ENCODE assay signal across 8 mouse cellular contexts in genomic region chr10:44268145-44268860, GRCm38 (mm10). TPM values are rescaled to one million over a fixed set of nuclear protein-coding genes. Genes with fewer than 3 reads are reported as not detected.
DNase-seq lines count a peak whose midpoint lies in the region; ATAC-seq and TF ChIP-seq lines count a peak whose summit lies in the region.

Atg5 (plus strand) TSS chr10:44268358.

- ATAC-seq in embryonic facial prominence, embryonic 14.5 days (ENCODE audit: low read depth): peak; percentile 98
- ATAC-seq in limb, embryonic 13.5 days (ENCODE audit: low FRiP score, low read depth): peak; percentile 98
- ATAC-seq in midbrain, embryonic 16.5 days: peak; percentile 99

- peak within 1 kb of the TSS; percentile 88 for H3K27ac ChIP-seq in embryonic facial prominence, embryonic 14.5 days (replicated peaks; ENCODE audit: low read depth, low read length)
- peak within 1 kb of the TSS; percentile 76 for H3K27ac ChIP-seq in heart, adult 2 months
- H3K27ac ChIP-seq in limb, embryonic 13.5 days: peak within 1 kb of the TSS; percentile 89
- H3K27ac ChIP-seq in midbrain, embryonic 16.5 days (ENCODE audit: low read length): peak within 1 kb of the TSS; percentile 86

- 0% methylated on average over 58 of the region's 63 CpGs for WGBS in embryonic facial prominence, embryonic 14.5 days
- WGBS in heart, adult 2 months: under 1% methylated on average over 63 of the region's 63 CpGs
- WGBS in limb, embryonic 13.5 days: under 1% methylated on average over 63 of the region's 63 CpGs
- WGBS in midbrain, embryonic 16.5 days: under 1% methylated on average over 62 of the region's 63 CpGs

- no peaks in the 10 kb centered on the region for H3K36me3 ChIP-seq in embryonic facial prominence, embryonic 14.5 days (ENCODE audit: control insufficient read depth, insufficient read depth, low read length)
- no peaks in the 10 kb centered on the region; the same call in 1 of the 2 replicates for H3K36me3 ChIP-seq in heart, adult 2 months (ENCODE audit: control insufficient read depth, insufficient read depth, low read length)
- H3K36me3 ChIP-seq in limb, embryonic 13.5 days: no peaks in the 10 kb centered on the region
- H3K36me3 ChIP-seq in midbrain, embryonic 16.5 days (ENCODE audit: control insufficient read depth, insufficient read depth, low read length): no peaks in the 10 kb centered on the region

- peaks cover 4% of the 10 kb centered on the region; the same call in 1 of the 2 replicates for H3K79me2 ChIP-seq in heart, adult 2 months (replicated peaks; ENCODE audit: control insufficient read depth, insufficient read depth, low read length)

- peak; percentile 92 for TF ChIP-seq POLR2A in heart, adult 2 months (IDR thresholded peaks at IDR 0.05; ENCODE audit: insufficient read depth, low read depth, low read length)

- H3K4me2 ChIP-seq in embryonic facial prominence, embryonic 14.5 days (ENCODE audit: low read depth, low read length): peak within 1 kb of the TSS; percentile 69
- peak within 1 kb of the TSS; percentile 81 for H3K4me2 ChIP-seq in limb, embryonic 13.5 days (replicated peaks)
- H3K4me2 ChIP-seq in midbrain, embryonic 16.5 days (ENCODE audit: low read length): peak within 1 kb of the TSS; percentile 74

- TF ChIP-seq CTCF in heart, adult 2 months (IDR thresholded peaks at IDR 0.05): peak; percentile 60

- peak within 1 kb of the TSS; percentile 90 for H3K9ac ChIP-seq in embryonic facial prominence, embryonic 14.5 days (ENCODE audit: low read depth, low read length)
- H3K9ac ChIP-seq in heart, adult 2 months (ENCODE audit: low read depth, low read length): peak within 1 kb of the TSS; percentile 98
- H3K9ac ChIP-seq in limb, embryonic 13.5 days: peak within 1 kb of the TSS; percentile 87
- H3K9ac ChIP-seq in midbrain, embryonic 16.5 days (ENCODE audit: low read depth, low read length): peak within 1 kb of the TSS; percentile 94

- DNase-seq in 3T3-L1 (ENCODE audit: low read depth, low spot score): peak; percentile 97
- DNase-seq in adrenal gland, postnatal 4 days (ENCODE audit: low spot score in 2 of 2): peak; percentile 99
- peak; percentile 99 for DNase-seq in embryonic facial prominence, embryonic 14.5 days (ENCODE audit: low spot score)
- DNase-seq in heart, adult 2 months: peak; percentile 99
- peak; percentile 98 to 99 for DNase-seq in kidney, adult 8-10 months
- DNase-seq in spleen, postnatal 10 days (ENCODE audit: low spot score in 2 of 2): peak; percentile 96 to 99

- H3K4me1 ChIP-seq in embryonic facial prominence, embryonic 14.5 days (ENCODE audit: control insufficient read depth, insufficient read depth, low read length): peaks cover 18% of the 10 kb centered on the region
- H3K4me1 ChIP-seq in heart, adult 2 months (ENCODE audit: control insufficient read depth, insufficient read depth, low read length): peaks cover 4% of the 10 kb centered on the region
- H3K4me1 ChIP-seq in limb, embryonic 13.5 days: peaks cover 20% of the 10 kb centered on the region
- H3K4me1 ChIP-seq in midbrain, embryonic 16.5 days (ENCODE audit: control insufficient read depth, insufficient read depth, low read length): peaks cover 15% of the 10 kb centered on the region

- intact Hi-C loops in heart, adult 2 months (cut with DNase I): no loop called here

- no peaks in the 10 kb centered on the region for H3K9me3 ChIP-seq in embryonic facial prominence, embryonic 14.5 days (ENCODE audit: control insufficient read depth, low read length)
- H3K9me3 ChIP-seq in limb, embryonic 13.5 days: no peaks in the 10 kb centered on the region
- no peaks in the 10 kb centered on the region for H3K9me3 ChIP-seq in midbrain, embryonic 16.5 days (replicated peaks; ENCODE audit: control insufficient read depth, low read length, poor library complexity, severe bottlenecking)

- H3K4me3 ChIP-seq in embryonic facial prominence, embryonic 14.5 days (ENCODE audit: low read depth, low read length): peak within 1 kb of the TSS; percentile 94
- H3K4me3 ChIP-seq in heart, adult 2 months: peak within 1 kb of the TSS; percentile 76
- H3K4me3 ChIP-seq in limb, embryonic 13.5 days: peak within 1 kb of the TSS; percentile 92
- peak within 1 kb of the TSS; percentile 93 for H3K4me3 ChIP-seq in midbrain, embryonic 16.5 days (ENCODE audit: low read depth, low read length)

- TF ChIP-seq EP300 in heart, adult 2 months (IDR thresholded peaks at IDR 0.05; ENCODE audit: insufficient read depth, low read depth, low read length): peak; percentile 73; the same call in 1 of the 2 replicates

- H3K27me3 ChIP-seq in embryonic facial prominence, embryonic 14.5 days (replicated peaks; ENCODE audit: control insufficient read depth, insufficient read depth, low read length): no peaks in the 10 kb centered on the region
- H3K27me3 ChIP-seq in heart, adult 2 months (ENCODE audit: control insufficient read depth, insufficient read depth, low read length): no peaks in the 10 kb centered on the region
- H3K27me3 ChIP-seq in limb, embryonic 13.5 days: no peaks in the 10 kb centered on the region
- H3K27me3 ChIP-seq in midbrain, embryonic 16.5 days (ENCODE audit: control insufficient read depth, insufficient read depth, low read depth, low read length): no peaks in the 10 kb centered on the region

RNA-seq across cellular contexts. Expression of gene Atg5, which starts in this region (rescaled TPM):
- 10 to 100 TPM; 25.3 to 25.5 TPM for total RNA-seq in adrenal gland, postnatal 4 days (2021)
- 41.8 and 49.9 TPM in 2 replicates for polyA plus RNA-seq in embryonic facial prominence, embryonic 14.5 days (2014; fragmentation: Nextera tagmentation; extraction: Ambion mirVana)
- 10 to 100 TPM; 15.2 to 15.4 TPM for total RNA-seq in heart, adult 2 months (2021)
- 6.5 and 10.7 TPM in 2 replicates for polyA plus RNA-seq in heart, adult 2 months (2012; rRNA removed)
- polyA plus RNA-seq in limb, embryonic 13.5 days (2015; fragmentation: Nextera tagmentation; extraction: Ambion mirVana): 54.2 and 62.7 TPM in 2 replicates
- polyA plus RNA-seq in midbrain, embryonic 16.5 days (2015; fragmentation: Nextera tagmentation; extraction: Ambion mirVana): 44.4 and 44.6 TPM in 2 replicates

Comparison
In these comparisons a context has a peak if more than half of its experiments do, and no peak if none do; other contexts are left out.
1. Peak in every context shown above with its lines: DNase-seq, ATAC-seq, H3K4me3 ChIP-seq and H3K27ac ChIP-seq.